In genomic region chr14:102982627-102983540, GRCm38 (mm10) we compare ENCODE assay signal across 8 mouse cellular contexts. TPM values are rescaled to one million over a fixed set of nuclear protein-coding genes. Genes with fewer than 3 reads are reported as not detected.
DNase-seq lines count a peak whose midpoint lies in the region; ATAC-seq lines count a peak whose summit lies in the region.

Kctd12 (minus strand) TSS chr14:102982637.

- H3K4me1 ChIP-seq in hindbrain, embryonic 13.5 days (replicated peaks): peaks cover 24% of the 10 kb centered on the region

- H3K27ac ChIP-seq in hindbrain, embryonic 13.5 days: peak within 1 kb of the TSS; percentile 85

- ATAC-seq in hindbrain, embryonic 13.5 days (ENCODE audit: low FRiP score): peak; percentile 88

- DNase-seq in T-cell, adult 2 months (ENCODE audit: low spot score): peak; percentile 50
- DNase-seq in cerebellum, postnatal 4 days (ENCODE audit: low spot score in 2 of 2): peak; percentile 47 to 68
- DNase-seq in frontal cortex, postnatal 36 days (ENCODE audit: low spot score in 2 of 2): peak; percentile 75 to 80
- DNase-seq in layer of hippocampus, postnatal 36 days: peak; percentile 78 to 81
- DNase-seq in lung, postnatal 14 days: peak; percentile 86
- DNase-seq in ovary, postnatal 14 days (ENCODE audit: low spot score): peak; percentile 73
- DNase-seq in thymus, postnatal 10 days (ENCODE audit: low spot score in 2 of 2): peak; percentile 53 to 54

- peaks cover 11% of the 10 kb centered on the region for H3K27me3 ChIP-seq in hindbrain, embryonic 13.5 days

- H3K4me2 ChIP-seq in hindbrain, embryonic 13.5 days: peak within 1 kb of the TSS; percentile 89

- H3K9ac ChIP-seq in hindbrain, embryonic 13.5 days: peak within 1 kb of the TSS; percentile 86

- no peaks in the 10 kb centered on the region for H3K36me3 ChIP-seq in hindbrain, embryonic 13.5 days

- peak within 1 kb of the TSS; percentile 75 for H3K4me3 ChIP-seq in hindbrain, embryonic 13.5 days

- no peaks in the 10 kb centered on the region for H3K9me3 ChIP-seq in hindbrain, embryonic 13.5 days

- WGBS in hindbrain, embryonic 13.5 days: 2% methylated on average over 65 of the region's 66 CpGs

RNA-seq across cellular contexts. Expression of gene Kctd12, which starts in this region (rescaled TPM):
- polyA plus RNA-seq in hindbrain, embryonic 13.5 days (2015; fragmentation: Nextera tagmentation; extraction: Ambion mirVana): 9.1 and 16.1 TPM in 2 replicates
- 100 to 1,000 TPM; 128 to 131 TPM for total RNA-seq in layer of hippocampus, postnatal 36 days (2021)

Comparison
In these comparisons a context has a peak if more than half of its experiments do, and no peak if none do; other contexts are left out.
1. Peak in every context shown above with its lines: DNase-seq, ATAC-seq, H3K4me3 ChIP-seq and H3K27ac ChIP-seq.